Mouse (Mus musculus) heart, embryonic 14.5 days (tissue): ENCODE results near the gene Sparcl1. TPM values are rescaled to one million over a fixed set of nuclear protein-coding genes. Genes with fewer than 3 reads are reported as not detected.

Experiments
- ATAC-seq: fragments of 200-750 bp; cut with Nextera tagmentation; 2 replicates; pipeline ENCODE4 v1.8.0; 2017; ENCODE audit warnings: low read depth, moderate TSS enrichment; ENCODE audit not compliant: insufficient number of reproducible peaks, insufficient read depth, low FRiP score
- H3K27ac ChIP-seq, 2 experiments: fragments of 200-500 bp in 1 of 2; fragments of 300-500 bp in 1 of 2; sonication (generic) in 1 of 2; replicated peaks in 1 of 2; 2 replicates each; pipeline ENCODE4 v1.5.1; 2012 to 2014; ENCODE audit warnings: low read depth in 2 of 2, low read length in 2 of 2, control low read depth in 1 of 2, mild to moderate bottlenecking in 1 of 2, mixed read lengths in 1 of 2; ENCODE audit not compliant: control insufficient read depth in 1 of 2, insufficient read depth in 1 of 2
- H3K27me3 ChIP-seq: fragments of 300-500 bp; sonication (generic); 2 replicates; pipeline ENCODE4 v1.6.1; 2014; ENCODE audit warnings: mild to moderate bottlenecking, low read length, control low read depth; ENCODE audit not compliant: control insufficient read depth, insufficient read depth
- H3K36me3 ChIP-seq: fragments of 300-500 bp; sonication (generic); 2 replicates; pipeline ENCODE4 v1.6.1; 2014; ENCODE audit warnings: mild to moderate bottlenecking, control low read depth, low read length, mixed read lengths; ENCODE audit not compliant: control insufficient read depth, insufficient read depth
- H3K4me1 ChIP-seq, 2 experiments: fragments of 200-500 bp in 1 of 2; fragments of 300-500 bp in 1 of 2; sonication (generic) in 1 of 2; 2 replicates each; pipeline ENCODE4 v1.6.1; 2012 to 2014; ENCODE audit warnings: low read length in 2 of 2, control low read depth in 1 of 2, mixed read lengths in 1 of 2; ENCODE audit not compliant: control insufficient read depth in 2 of 2, insufficient read depth in 2 of 2
- H3K4me2 ChIP-seq: fragments of 300-500 bp; sonication (generic); 2 replicates; pipeline ENCODE4 v1.6.1; 2014; ENCODE audit warnings: mild to moderate bottlenecking, low read length
- H3K4me3 ChIP-seq, 2 experiments: fragments of 200-500 bp in 1 of 2; fragments of 300-500 bp in 1 of 2; sonication (generic) in 1 of 2; 2 replicates each; pipeline ENCODE4 v1.5.1; 2012 to 2014; ENCODE audit warnings: low read length in 2 of 2, mild to moderate bottlenecking in 2 of 2, control low read depth in 1 of 2, low read depth in 1 of 2, moderate library complexity in 1 of 2; ENCODE audit not compliant: control insufficient read depth in 1 of 2, insufficient read depth in 1 of 2
- H3K9ac ChIP-seq: fragments of 300-500 bp; sonication (generic); 2 replicates; pipeline ENCODE4 v1.6.1; 2014; ENCODE audit warnings: mild to moderate bottlenecking, low read length
- H3K9me3 ChIP-seq: fragments of 300-500 bp; sonication (generic); 2 replicates; pipeline ENCODE4 v1.6.1; 2016; ENCODE audit warnings: low read length, control low read depth; ENCODE audit not compliant: control insufficient read depth
- WGBS: fragments of 180-500 bp; shearing (Covaris S2); extraction: QIAGEN DNeasy Blood & Tissue Kit; methylation state at CpG from one replicate; pipeline ENCODE4 v1.1.7; 2014; 5-methylcytosine and 5-hydroxymethylcytosine counted together
- polyA plus RNA-seq: library from polyadenylated mRNA; unstranded; fragments of >200 nt; fragmentation: Nextera tagmentation; extraction: Ambion mirVana; gene quantifications from 2 replicates; pipeline ENCODE4 v1.2.1, GENCODE M21; 2014

Gene Sparcl1
- polyA plus RNA-seq, 1 experiment from 2014 or later: 77.0 TPM

GRCm38 (mm10) chr5:104096078-104096938 is 17.2 kb downstream of the Sparcl1 start:
- Histone ChIP-seq H3K4me2 (peak overlapping the region; percentile 28), H3K27ac (0 out of 4 replicates have a peak overlapping the region, but pooled peaks have one; percentile 2), H3K4me1 (peaks cover 6% of the 10 kb centered on the region in 2 experiments), H3K9ac (no peak overlapping the region), H3K36me3 (no peaks in the 10 kb centered on the region), H3K27me3 (no peaks in the 10 kb centered on the region), H3K9me3 (no peaks in the 10 kb centered on the region), H3K4me3 (no peak overlapping the region)
- 60% methylated on average over 16 of the region's 16 CpGs for WGBS
- 0 out of 2 replicates have a peak, but pooled peaks have one; percentile 39 for ATAC-seq

- ATAC-seq: no peak
- H3K4me2 ChIP-seq: peak overlapping the region; percentile 28
- WGBS: 31% methylated on average over 11 of the region's 11 CpGs
- H3K27ac ChIP-seq: no peak overlapping the region; a peak in 1 of 4 replicates
- H3K27me3 ChIP-seq: no peaks in the 10 kb centered on the region
- H3K4me3 ChIP-seq: no peak overlapping the region
- H3K36me3 ChIP-seq: no peaks in the 10 kb centered on the region
- H3K9me3 ChIP-seq: no peaks in the 10 kb centered on the region
- H3K9ac ChIP-seq: no peak overlapping the region
- H3K4me1 ChIP-seq: peaks cover 6% of the 10 kb centered on the region in 2 experiments
Measured at GRCm38 (mm10) chr5:104095416-104096077, 18.0 kb downstream of the Sparcl1 start.

GRCm38 (mm10) chr5:104089751-104090150 is 23.8 kb downstream of the Sparcl1 start:
- no peak overlapping the region for H3K4me3 ChIP-seq
- no peak for ATAC-seq
- H3K9ac ChIP-seq: no peak overlapping the region
- no peak overlapping the region for H3K4me2 ChIP-seq
- H3K36me3 ChIP-seq: 0 out of 2 replicates have a peak, but pooled peaks cover 3% of the 10 kb centered on the region
- H3K27me3 ChIP-seq: no peaks in the 10 kb centered on the region
- WGBS: 65% methylated on average over 2 of the region's 2 CpGs
- no peaks in the 10 kb centered on the region for H3K4me1 ChIP-seq
- H3K27ac ChIP-seq: no peak overlapping the region
- H3K9me3 ChIP-seq: no peaks in the 10 kb centered on the region

- H3K4me3 ChIP-seq: no peak overlapping the region
- H3K9ac ChIP-seq: no peak overlapping the region
- H3K27me3 ChIP-seq: no peaks in the 10 kb centered on the region
- H3K4me2 ChIP-seq: no peak overlapping the region
- 86% methylated on average over 9 of the region's 9 CpGs for WGBS
- no peaks in the 10 kb centered on the region for H3K9me3 ChIP-seq
- peaks cover 7% of the 10 kb centered on the region; the same call in 1 of the 2 replicates for H3K36me3 ChIP-seq
- H3K4me1 ChIP-seq: no peaks in the 10 kb centered on the region
- no peak for ATAC-seq
- no peak overlapping the region for H3K27ac ChIP-seq
Measured at GRCm38 (mm10) chr5:104085366-104085765, 28.2 kb downstream of the Sparcl1 start.

GRCm38 (mm10) chr5:104080736-104081135 is 32.8 kb downstream of the Sparcl1 start:
- H3K4me2 ChIP-seq: no peak overlapping the region
- H3K36me3 ChIP-seq: peaks cover 4% of the 10 kb centered on the region; the same call in 1 of the 2 replicates
- H3K4me3 ChIP-seq: no peak overlapping the region
- 81% methylated on average over 6 of the region's 6 CpGs for WGBS
- H3K9me3 ChIP-seq: no peaks in the 10 kb centered on the region
- no peaks in the 10 kb centered on the region; a peak in 2 of 4 replicates for H3K4me1 ChIP-seq
- no peak overlapping the region for H3K9ac ChIP-seq
- no peaks in the 10 kb centered on the region for H3K27me3 ChIP-seq
- no peak for ATAC-seq
- H3K27ac ChIP-seq: no peak overlapping the region

- H3K27ac ChIP-seq: no peak within 1 kb of the TSS
- 86% methylated on average over 7 of the region's 7 CpGs for WGBS
- no peaks in the 10 kb centered on the region; the same call in 1 of the 2 replicates for H3K27me3 ChIP-seq
- peaks cover 5% of the 10 kb centered on the region in 2 experiments; a peak in 3 of 4 replicates for H3K4me1 ChIP-seq
- ATAC-seq: no peak
- H3K4me2 ChIP-seq: no peak within 1 kb of the TSS
- H3K36me3 ChIP-seq: no peaks in the 10 kb centered on the region
- H3K9ac ChIP-seq: peak within 1 kb of the TSS; percentile 11; the same call in 1 of the 2 replicates
- no peak within 1 kb of the TSS for H3K4me3 ChIP-seq
- no peaks in the 10 kb centered on the region for H3K9me3 ChIP-seq
Measured at GRCm38 (mm10) chr5:104077508-104077907, 36.0 kb downstream of the Sparcl1 start, which contains the start of gene Gm17660. TSS of gene Gm17660 (minus strand) at chr5:104077608.

GRCm38 (mm10) chr5:104076361-104076760 is 37.2 kb downstream of the Sparcl1 start:
- Histone ChIP-seq H3K4me1 (peaks cover 5 to 7% of the 10 kb centered on the region in 2 experiments; a peak in 3 of 4 replicates), H3K4me2 (no peak overlapping the region), H3K27ac (no peak overlapping the region), H3K9ac (peak overlapping the region; percentile 11; the same call in 1 of the 2 replicates), H3K4me3 (no peak overlapping the region), H3K9me3 (no peaks in the 10 kb centered on the region), H3K27me3 (no peaks in the 10 kb centered on the region; the same call in 1 of the 2 replicates), H3K36me3 (no peaks in the 10 kb centered on the region)
- 18% methylated on average over 10 of the region's 10 CpGs for WGBS
- ATAC-seq: no peak
